Mouse (Mus musculus) small intestine, adult 2 months (tissue): ENCODE measurements around the gene Ubxn7. TPM values are rescaled to one million over a fixed set of nuclear protein-coding genes. Genes with fewer than 3 reads are reported as not detected.

ENCODE experiments used
- H3K27ac ChIP-seq: fragments of 200-500 bp; 2 replicates; pipeline ENCODE4 v1.5.1; 2012; ENCODE audit warnings: low read depth, low read length, control low read depth, inconsistent platforms; ENCODE audit not compliant: insufficient read depth
- H3K27me3 ChIP-seq: fragments of 200-500 bp; 2 replicates; pipeline ENCODE4 v1.6.1; 2012; ENCODE audit warnings: mild to moderate bottlenecking, moderate library complexity, low read length, inconsistent platforms; ENCODE audit not compliant: control insufficient read depth, insufficient read depth
- H3K36me3 ChIP-seq: fragments of 200-500 bp; 2 replicates; pipeline ENCODE4 v1.6.1; 2012; ENCODE audit warnings: mild to moderate bottlenecking, low read length, control low read depth, inconsistent platforms; ENCODE audit not compliant: control insufficient read depth, insufficient read depth
- H3K4me1 ChIP-seq: fragments of 200-500 bp; 2 replicates; pipeline ENCODE4 v1.6.1; 2012; ENCODE audit warnings: low read length, inconsistent platforms, mixed read lengths; ENCODE audit not compliant: control insufficient read depth, insufficient read depth, insufficient read length
- H3K4me3 ChIP-seq: fragments of 200-500 bp; 2 replicates; pipeline ENCODE4 v1.5.1; 2012; ENCODE audit warnings: low read depth, mild to moderate bottlenecking, control low read depth, inconsistent platforms, low read length, moderate library complexity
- CTCF ChIP-seq: fragments of 200-500 bp; IDR thresholded peaks from 2 replicates; pipeline ENCODE4 v1.5.1; 2012; ENCODE audit warnings: low read depth, mild to moderate bottlenecking, control low read depth, inconsistent platforms, low read length, moderate library complexity, mixed read lengths; ENCODE audit not compliant: insufficient replicate concordance, insufficient read length; ENCODE audit errors: extremely low read depth
- POLR2A ChIP-seq: fragments of 200-500 bp; IDR thresholded peaks from 2 replicates; pipeline ENCODE4 v1.6.1; 2012; ENCODE audit warnings: low read depth, mild to moderate bottlenecking, control low read depth, inconsistent platforms, low read length, moderate library complexity
- WGBS: fragments of 180-500 bp; shearing (Covaris S2); methylation state at CpG from one replicate; pipeline ENCODE4 v1.1.7; 2018; 5-methylcytosine and 5-hydroxymethylcytosine counted together
- polyA plus RNA-seq: library from polyadenylated mRNA; depleted of rRNA; stranded (reverse); fragments of >200 nt; gene quantifications from 2 replicates; pipeline ENCODE4 v1.2.3, GENCODE M21; 2012

Ubxn7 gene
- polyA plus RNA-seq, 1 experiment = 6.4 TPM

- peaks cover 3% of the 10 kb centered on the region for H3K36me3 ChIP-seq
- 70% methylated on average over 3 of the region's 3 CpGs for whole genome bisulfite sequencing
- no peaks in the 10 kb centered on the region for H3K4me1 ChIP-seq
- H3K27ac ChIP-seq = no peak overlapping the region; the same call in 1 of the 2 replicates
- H3K4me3 ChIP-seq = no peak overlapping the region
- TF ChIP-seq CTCF (no peak), POLR2A (no peak)
- H3K27me3 ChIP-seq = no peaks in the 10 kb centered on the region
Measured at GRCm38 (mm10) chr16:32396541-32396835, 64.4 kb downstream of the Ubxn7 start.

GRCm38 (mm10) chr16:32398206-32398605 lies 66.1 kb downstream of the Ubxn7 start:
- no peak overlapping the region for H3K27ac ChIP-seq
- TF ChIP-seq CTCF (no peak), POLR2A (no peak)
- H3K36me3 ChIP-seq = no peaks in the 10 kb centered on the region; the same call in 1 of the 2 replicates
- no peaks in the 10 kb centered on the region for H3K4me1 ChIP-seq
- H3K4me3 ChIP-seq = no peak overlapping the region
- no peaks in the 10 kb centered on the region for H3K27me3 ChIP-seq
- 72% methylated on average over 3 of the region's 3 CpGs for WGBS

- peak within 1 kb of the TSS; percentile 36 for H3K27ac ChIP-seq
- 75% methylated on average over 7 of the region's 7 CpGs for WGBS
- TF ChIP-seq CTCF (no peak), POLR2A (no peak)
Measured at GRCm38 (mm10) chr16:32400267-32400666, 68.2 kb downstream of the Ubxn7 start, which contains the start of gene Tm4sf19. TSS of gene Tm4sf19 (plus strand) at chr16:32400506.

GRCm38 (mm10) chr16:32401335-32401965 lies 69.4 kb downstream of the Ubxn7 start:
- H3K27ac ChIP-seq = peak overlapping the region; percentile 36
- H3K4me3 ChIP-seq = no peak overlapping the region
- WGBS = 80% methylated on average over 9 of the region's 9 CpGs
- TF ChIP-seq CTCF (no peak), POLR2A (no peak)
- no peaks in the 10 kb centered on the region for H3K36me3 ChIP-seq
- H3K4me1 ChIP-seq = no peaks in the 10 kb centered on the region
- H3K27me3 ChIP-seq = no peaks in the 10 kb centered on the region

More at GRCm38 (mm10) chr16:32400267-32400666, 68.2 kb downstream of the Ubxn7 start, which contains the start of gene Tm4sf19:
- no peaks in the 10 kb centered on the region for H3K36me3 ChIP-seq
- H3K4me1 ChIP-seq = no peaks in the 10 kb centered on the region
- no peaks in the 10 kb centered on the region for H3K27me3 ChIP-seq
- H3K4me3 ChIP-seq = no peak within 1 kb of the TSS

GRCm38 (mm10) chr16:32402818-32403217 lies 70.8 kb downstream of the Ubxn7 start:
- Histone ChIP-seq H3K4me3 (no peak overlapping the region), H3K27me3 (no peaks in the 10 kb centered on the region), H3K36me3 (no peaks in the 10 kb centered on the region), H3K27ac (no peak overlapping the region), H3K4me1 (no peaks in the 10 kb centered on the region)
- WGBS = 78% methylated on average over 3 of the region's 3 CpGs
- TF ChIP-seq POLR2A (no peak), CTCF (no peak)

GRCm38 (mm10) chr16:32405716-32406115 lies 73.7 kb downstream of the Ubxn7 start:
- H3K27me3 ChIP-seq = no peaks in the 10 kb centered on the region
- H3K4me1 ChIP-seq = no peaks in the 10 kb centered on the region
- WGBS = 95% methylated on average over 9 of the region's 9 CpGs

GRCm38 (mm10) chr16:32406671-32407070 lies 74.6 kb downstream of the Ubxn7 start:
- H3K36me3 ChIP-seq = no peaks in the 10 kb centered on the region
- WGBS = 79% methylated on average over 6 of the region's 6 CpGs
- no peak overlapping the region for H3K27ac ChIP-seq
- H3K4me1 ChIP-seq = no peaks in the 10 kb centered on the region
- H3K27me3 ChIP-seq = no peaks in the 10 kb centered on the region
- TF ChIP-seq POLR2A (no peak), CTCF (no peak)
- no peak overlapping the region for H3K4me3 ChIP-seq

More at GRCm38 (mm10) chr16:32405716-32406115, 73.7 kb downstream of the Ubxn7 start:
- TF ChIP-seq POLR2A (no peak), CTCF (no peak)
- H3K4me3 ChIP-seq = no peak overlapping the region
- no peak overlapping the region for H3K27ac ChIP-seq
- H3K36me3 ChIP-seq = no peaks in the 10 kb centered on the region
